Mouse (Mus musculus) ZHBTc4 (cell line): ENCODE measurements at regions not wholly inside any gene's neighbourhood (a gene's known extent, or its start where the extent isn't known, plus 50 kb on each side); places are given as distances from the start of the nearest gene placed in this dataset.
A peak's percentile ranks its signal among the peaks of the same experiment; 100 is the strongest.

Experiments
- DNase-seq: peaks from one replicate; pipeline ENCODE4 v3.0.0-alpha.2; 2011; ENCODE audit warnings: low read depth, low spot score

DNA sequence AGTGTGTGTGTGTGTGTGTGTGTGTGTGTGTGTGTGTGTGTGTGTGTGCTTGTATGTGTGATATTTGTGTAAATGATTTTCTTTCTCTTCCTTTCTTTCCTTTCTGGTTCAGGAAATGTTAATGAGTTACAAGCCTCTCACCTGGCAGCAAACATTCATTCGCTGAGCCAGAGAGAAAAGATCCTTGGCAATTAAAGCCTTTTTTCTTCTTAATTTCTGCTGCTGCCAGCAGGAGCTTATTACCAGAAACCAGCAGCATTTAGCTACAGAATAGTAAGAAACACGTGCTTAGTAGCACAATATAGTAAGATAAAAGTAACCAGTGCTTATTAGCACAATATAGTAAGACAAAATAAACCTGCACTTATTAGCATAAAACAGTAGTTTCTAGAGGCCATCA lies 1050.0 kb upstream of the Pabpc4l start:
- no peak for DNase-seq

DNA sequence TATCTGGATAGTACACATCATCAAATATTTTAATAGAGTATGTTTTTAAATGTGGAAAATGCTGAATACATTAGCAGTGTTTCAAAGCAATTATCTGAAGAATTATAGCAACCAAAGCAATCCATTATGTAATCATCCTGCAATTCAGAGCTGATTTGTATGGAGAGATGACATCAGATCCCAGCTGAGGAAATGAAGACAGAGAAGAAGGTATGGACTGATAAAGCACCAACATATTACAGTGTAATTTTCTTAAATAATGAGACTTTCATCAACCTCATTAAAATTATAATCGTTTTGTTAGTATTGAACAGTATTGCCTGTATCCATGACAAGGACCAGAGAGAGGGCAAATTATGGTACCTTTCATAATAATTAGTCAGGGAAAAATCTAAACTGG lies 1023.3 kb upstream of the Pabpc4l start:
- no peak for DNase-seq

DNA sequence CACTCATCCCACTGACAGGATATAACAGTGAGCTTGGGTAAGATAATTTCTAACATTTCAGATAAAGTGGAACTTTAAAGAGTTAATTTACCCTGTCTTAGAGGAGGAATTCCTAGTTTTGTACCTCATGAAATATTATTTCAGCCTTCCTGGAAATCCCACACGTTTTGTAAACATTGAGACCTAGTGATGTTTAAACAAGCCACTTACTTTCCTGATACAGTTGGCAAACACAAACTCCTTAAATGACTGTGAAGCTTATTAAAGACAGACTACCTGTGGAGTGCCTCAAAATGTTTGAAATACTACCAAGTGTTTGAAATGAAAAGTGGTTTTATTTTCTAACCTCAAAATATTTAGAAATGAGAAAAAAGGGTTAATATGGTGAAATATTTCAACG lies 1021.8 kb upstream of the Pabpc4l start:
- no peak for DNase-seq

DNA sequence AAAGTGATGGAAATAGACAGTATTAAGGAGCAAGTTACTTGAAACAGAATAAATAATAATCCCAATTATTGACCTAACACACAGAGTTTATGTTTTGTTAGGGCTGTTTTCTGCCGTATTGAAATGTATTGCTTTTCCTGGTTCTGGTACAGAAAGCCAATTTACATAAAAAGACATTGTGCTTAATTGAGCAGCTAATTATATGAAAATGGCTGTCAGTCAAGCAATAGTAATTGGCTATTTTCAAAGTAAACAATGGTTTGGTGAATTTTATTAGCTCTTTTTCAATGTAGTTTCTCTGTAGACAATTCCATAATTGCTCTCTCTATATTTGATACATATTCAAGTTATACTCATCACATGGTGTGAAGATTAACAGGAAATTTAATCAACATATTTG lies 1015.5 kb upstream of the Pabpc4l start:
- DNase-seq: no peak

DNA sequence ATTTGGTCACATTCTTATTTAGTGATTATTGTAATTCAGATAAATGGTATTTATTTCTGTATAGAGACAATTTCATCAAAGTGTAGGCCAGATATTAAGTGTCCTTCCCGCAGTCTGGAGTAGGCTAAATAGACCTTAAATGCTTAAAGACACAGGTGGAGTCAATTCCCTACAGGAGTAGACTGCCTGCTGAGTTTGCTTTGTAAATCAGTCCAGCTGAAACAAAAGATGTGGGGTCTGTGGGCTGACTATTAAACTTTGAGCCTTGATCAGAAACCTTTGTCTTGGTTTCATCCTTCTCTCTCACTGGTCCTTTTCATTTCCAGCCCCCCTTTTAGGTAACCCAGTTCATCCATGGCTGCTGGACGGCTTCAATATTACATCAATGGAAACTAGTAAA lies 1002.0 kb upstream of the Pabpc4l start:
- DNase-seq: peak; percentile 26

DNA sequence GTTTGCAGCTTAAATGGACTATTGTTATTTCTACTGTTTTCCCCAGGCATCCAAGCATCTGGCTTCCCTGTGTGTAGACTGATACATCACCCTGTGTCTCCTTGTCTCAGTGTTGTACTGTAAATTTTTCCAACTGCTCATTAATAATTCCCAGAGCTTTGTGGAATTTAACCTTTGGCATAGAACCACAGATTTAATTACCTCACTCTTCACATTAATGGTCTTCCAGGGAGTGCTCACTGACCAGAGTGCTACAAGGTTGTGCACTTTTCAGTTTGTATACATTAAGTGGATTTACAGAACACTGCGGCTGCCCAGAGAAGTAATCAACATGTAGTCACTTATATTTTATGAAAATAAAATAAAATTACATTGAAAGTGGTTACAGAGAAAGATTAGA lies 992.4 kb upstream of the Pabpc4l start:
- no peak for DNase-seq

DNA sequence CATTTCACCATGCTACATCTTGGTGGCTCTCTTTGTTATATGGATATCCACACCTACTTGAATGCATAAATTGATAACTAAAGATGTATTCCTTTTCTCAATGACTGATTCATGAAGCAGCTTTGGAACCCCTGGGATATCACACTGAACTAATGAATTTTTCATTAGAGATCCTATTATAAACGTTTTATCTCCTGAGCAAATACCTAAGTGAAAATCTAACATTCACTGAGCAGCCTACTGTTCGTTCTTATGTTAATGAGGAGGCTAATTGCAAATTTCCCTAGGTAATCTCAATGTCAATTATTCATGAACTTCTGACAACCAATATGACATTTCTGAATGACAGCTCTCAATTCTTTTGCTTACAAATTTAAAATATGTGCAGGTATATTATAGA lies 987.5 kb upstream of the Pabpc4l start:
- no peak for DNase-seq

DNA sequence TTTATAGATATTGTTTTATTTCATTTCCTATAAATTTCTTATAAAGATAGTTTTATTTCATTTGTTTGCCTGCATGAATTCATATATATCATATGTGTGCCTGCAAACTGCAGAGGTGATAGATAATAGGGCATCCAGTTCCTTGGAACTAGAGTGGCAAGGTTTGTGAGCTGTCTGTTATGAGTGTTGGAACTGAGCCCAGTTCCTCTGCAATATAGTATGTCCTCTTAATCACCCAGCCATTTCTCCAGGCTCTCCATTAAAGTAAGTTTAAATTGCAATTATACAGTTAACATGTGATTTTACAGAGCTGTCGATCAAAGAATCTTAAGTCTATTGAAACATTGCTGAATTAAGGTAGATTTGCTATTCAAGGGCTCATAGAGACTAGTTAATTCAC lies 976.5 kb upstream of the Pabpc4l start:
- no peak for DNase-seq
